Mouse (Mus musculus) G1E (cell line): ENCODE results near the gene Irf2bp1.

ENCODE experiments used
- CTCF ChIP-seq: IDR thresholded peaks from 2 replicates; pipeline ENCODE4 v1.5.1; 2012; ENCODE audit warnings: low read depth, low read length, inconsistent platforms, mixed read lengths
- TAL1 ChIP-seq: conservative IDR thresholded peaks from 2 replicates; pipeline ENCODE4 v1.6.1; 2012; ENCODE audit warnings: low read depth, low read length, inconsistent platforms, mixed read lengths

GRCm38 (mm10) chr7:19010581-19010980 lies 6.7 kb downstream of the Irf2bp1 start:
- TF ChIP-seq CTCF: no peak
- TF ChIP-seq TAL1: no peak
